Mouse (Mus musculus): ENCODE results near the gene Misp.

Gene Misp

GRCm38 (mm10) chr10:79820782-79821181 is at the start of gene Misp:
TSS of gene Misp (plus strand) at chr10:79820989.
- DNase-seq (ENCODE audit: low spot score in 2 of 2) = no peak

GRCm38 (mm10) chr10:79772320-79772719 is 48.5 kb upstream of the Misp start:
- DNase-seq (ENCODE audit: low spot score in 2 of 2) = no peak

GRCm38 (mm10) chr10:79773208-79773607 is 47.6 kb upstream of the Misp start:
- DNase-seq (ENCODE audit: low spot score in 2 of 2) = no peak

GRCm38 (mm10) chr10:79774486-79775279 is 46.1 kb upstream of the Misp start:
- DNase-seq (ENCODE audit: low spot score in 2 of 2) = no peak

GRCm38 (mm10) chr10:79777103-79777531 is 43.7 kb upstream of the Misp start, which contains the start of gene Fstl3:
TSS of gene Fstl3 (plus strand) at chr10:79777272.
- no peak for DNase-seq (ENCODE audit: low spot score in 2 of 2)

- no peak for DNase-seq (ENCODE audit: low spot score in 2 of 2)
Observed at GRCm38 (mm10) chr10:79778006-79778405, 42.8 kb upstream of the Misp start.

- no peak for DNase-seq (ENCODE audit: low spot score in 2 of 2)
Observed at GRCm38 (mm10) chr10:79779193-79779592, 41.6 kb upstream of the Misp start.

- DNase-seq (ENCODE audit: low spot score in 2 of 2) = peak; percentile 94 to 97
Observed at GRCm38 (mm10) chr10:79779784-79780663, 40.8 kb upstream of the Misp start.

- DNase-seq (ENCODE audit: low spot score in 2 of 2) = no peak
Observed at GRCm38 (mm10) chr10:79780664-79781015, 40.1 kb upstream of the Misp start.

GRCm38 (mm10) chr10:79781139-79781538 is 39.6 kb upstream of the Misp start:
- no peak for DNase-seq (ENCODE audit: low spot score in 2 of 2)

GRCm38 (mm10) chr10:79781956-79782355 is 38.8 kb upstream of the Misp start:
- DNase-seq (ENCODE audit: low spot score in 2 of 2) = no peak

GRCm38 (mm10) chr10:79783050-79783449 is 37.7 kb upstream of the Misp start:
- DNase-seq (ENCODE audit: low spot score in 2 of 2) = no peak

- no peak for DNase-seq (ENCODE audit: low spot score in 2 of 2)
Observed at GRCm38 (mm10) chr10:79783920-79784800, 36.6 kb upstream of the Misp start.

GRCm38 (mm10) chr10:79788386-79789158 is 32.2 kb upstream of the Misp start:
- DNase-seq (ENCODE audit: low spot score in 2 of 2) = peak in 1 of 2 experiments; percentile 78

- no peak for DNase-seq (ENCODE audit: low spot score in 2 of 2)
Observed at GRCm38 (mm10) chr10:79789581-79789980, 31.2 kb upstream of the Misp start.

- DNase-seq (ENCODE audit: low spot score in 2 of 2) = no peak
Observed at GRCm38 (mm10) chr10:79790861-79791260, 29.9 kb upstream of the Misp start, which contains the start of gene Prss57. TSS of gene Prss57 (minus strand) at chr10:79790961.

GRCm38 (mm10) chr10:79792339-79793040 is 28.3 kb upstream of the Misp start:
- no peak for DNase-seq (ENCODE audit: low spot score in 2 of 2)

- peak; percentile 85 for DNase-seq (ENCODE audit: low spot score in 2 of 2)
Observed at GRCm38 (mm10) chr10:79793051-79793737, 27.6 kb upstream of the Misp start, which contains the start of gene Palm. TSS of gene Palm (plus strand) at chr10:79793572.

GRCm38 (mm10) chr10:79793738-79794490 is 26.9 kb upstream of the Misp start:
- peak; percentile 70 to 73 for DNase-seq (ENCODE audit: low spot score in 2 of 2)
